Mouse (Mus musculus) MEL (cell line): ENCODE results near the gene Mcu.

Source experiments
- CTCF ChIP-seq, 3 experiments: IDR thresholded peaks in 2 of 3; conservative IDR thresholded peaks in 1 of 3; 2 replicates each; pipeline ENCODE4 v1.5.1; 2011 to 2012; ENCODE audit warnings: low read length in 3 of 3, low read depth in 2 of 3, mild to moderate bottlenecking in 2 of 3, improper control_type of control experiment in 1 of 3, inconsistent platforms in 1 of 3, mixed read lengths in 1 of 3, moderate library complexity in 1 of 3; ENCODE audit not compliant: control insufficient read depth in 1 of 3, insufficient read depth in 1 of 3, poor library complexity in 1 of 3, severe bottlenecking in 1 of 3
- ELF1 ChIP-seq: IDR thresholded peaks from 2 replicates; pipeline ENCODE4 v1.6.1; 2014; ENCODE audit warnings: low read depth, mild to moderate bottlenecking, inconsistent platforms, low read length, improper control_type of control experiment, moderate library complexity
- EP300 ChIP-seq, 2 experiments: IDR thresholded peaks; 2 replicates each; pipeline ENCODE4 v1.6.1; 2011; ENCODE audit warnings: improper control_type of control experiment in 2 of 2, low read length in 2 of 2, low read depth in 1 of 2, mild to moderate bottlenecking in 1 of 2
- ETS1 ChIP-seq: IDR thresholded peaks from 2 replicates; pipeline ENCODE4 v1.6.1; 2012; ENCODE audit warnings: low read depth, mild to moderate bottlenecking, inconsistent platforms, low read length, improper control_type of control experiment, moderate library complexity
- JUND ChIP-seq: IDR thresholded peaks from 2 replicates; pipeline ENCODE4 v1.6.1; 2011; ENCODE audit warnings: low read depth, mild to moderate bottlenecking, improper control_type of control experiment, low read length
- NRF1 ChIP-seq: IDR thresholded peaks from 2 replicates; pipeline ENCODE4 v1.6.1; 2014; ENCODE audit warnings: low read depth, mild to moderate bottlenecking, inconsistent platforms, low read length, improper control_type of control experiment, moderate library complexity; ENCODE audit not compliant: poor library complexity, insufficient read depth, severe bottlenecking
- POLR2A ChIP-seq, 2 experiments: IDR thresholded peaks; 2 replicates each; pipeline ENCODE4 v1.6.1; 2011 to 2012; ENCODE audit warnings: low read length in 2 of 2, mild to moderate bottlenecking in 2 of 2, control low read depth in 1 of 2, improper control_type of control experiment in 1 of 2, low read depth in 1 of 2, moderate library complexity in 1 of 2; ENCODE audit not compliant: control insufficient read depth in 1 of 2, insufficient read depth in 1 of 2, poor library complexity in 1 of 2
- RCOR1 ChIP-seq: IDR thresholded peaks from 2 replicates; pipeline ENCODE4 v1.6.1; 2012; ENCODE audit warnings: low read depth, mild to moderate bottlenecking, inconsistent platforms, low read length, improper control_type of control experiment
- TAL1 ChIP-seq: IDR thresholded peaks from 2 replicates; pipeline ENCODE4 v1.6.1; 2012; ENCODE audit warnings: mild to moderate bottlenecking, inconsistent platforms, low read length, moderate library complexity, mixed read lengths
- TCF12 ChIP-seq: IDR thresholded peaks from 2 replicates; pipeline ENCODE4 v1.6.1; 2014; ENCODE audit warnings: low read depth, mild to moderate bottlenecking, inconsistent platforms, low read length, improper control_type of control experiment, moderate library complexity
- UBTF ChIP-seq: IDR thresholded peaks from 2 replicates; pipeline ENCODE4 v1.6.1; 2012; ENCODE audit warnings: low read depth, mild to moderate bottlenecking, inconsistent platforms, low read length, improper control_type of control experiment, moderate library complexity, borderline replicate concordance; ENCODE audit not compliant: insufficient read depth
- USF1 ChIP-seq: IDR thresholded peaks from 2 replicates; pipeline ENCODE4 v1.6.1; 2014; ENCODE audit warnings: low read depth, mild to moderate bottlenecking, inconsistent platforms, low read length, improper control_type of control experiment, moderate library complexity
- USF2 ChIP-seq, 2 experiments: IDR thresholded peaks; 2 replicates each; pipeline ENCODE4 v1.6.1; 2011 to 2012; ENCODE audit warnings: improper control_type of control experiment in 2 of 2, low read length in 2 of 2, borderline replicate concordance in 1 of 2, inconsistent platforms in 1 of 2, low read depth in 1 of 2, mild to moderate bottlenecking in 1 of 2; ENCODE audit not compliant: insufficient read depth in 1 of 2

GRCm38 (mm10) chr10:59523826-59524331 is 92.6 kb downstream of the Mcu start:
- TF ChIP-seq POLR2A (IDR thresholded peaks at IDR 0.05; ENCODE audit: control insufficient read depth in 1 of 2, insufficient read depth in 1 of 2, low read depth in 1 of 2, low read length in 2 of 2, poor library complexity in 1 of 2) (no peak), TAL1 (no peak), CTCF (IDR thresholded peaks at IDR 0.05 in 2 of 3, conservative IDR thresholded peaks at IDR 0.05 in 1 of 3; ENCODE audit: control insufficient read depth in 1 of 3, insufficient read depth in 1 of 3, low read depth in 2 of 3, low read length in 3 of 3, poor library complexity in 1 of 3, severe bottlenecking in 1 of 3) (no peak), RCOR1 (no peak), ELF1 (no peak), TCF12 (no peak), ETS1 (no peak), JUND (no peak), USF1 (no peak), NRF1 (no peak), USF2 (IDR thresholded peaks at IDR 0.05; ENCODE audit: borderline replicate concordance in 1 of 2, insufficient read depth in 1 of 2, low read depth in 1 of 2, low read length in 2 of 2) (no peak), EP300 (IDR thresholded peaks at IDR 0.05; ENCODE audit: low read depth in 1 of 2, low read length in 2 of 2) (no peak), UBTF (no peak)
